Mouse (Mus musculus) liver, embryonic 11.5 days (tissue): ENCODE results near the gene Lrp11. TPM values are rescaled to one million over a fixed set of nuclear protein-coding genes. Genes with fewer than 3 reads are reported as not detected.

Source experiments
- ATAC-seq: fragments of 200-750 bp; cut with Nextera tagmentation; replicated peaks from 2 replicates; pipeline ENCODE4 v1.8.0; 2017; ENCODE audit warnings: moderate number of reproducible peaks, mild to moderate bottlenecking, moderate TSS enrichment, moderate library complexity; ENCODE audit not compliant: low FRiP score
- DNase-seq: peaks from one replicate; pipeline ENCODE4 v3.0.0-alpha.2; 2017; ENCODE audit warnings: low spot score
- H3K27ac ChIP-seq: fragments of 300-500 bp; sonication (generic); 2 replicates; pipeline ENCODE4 v1.5.1; 2014; ENCODE audit warnings: mild to moderate bottlenecking, low read depth, low read length, control low read depth
- H3K27me3 ChIP-seq: fragments of 300-500 bp; sonication (generic); replicated peaks from 2 replicates; pipeline ENCODE4 v1.6.1; 2014; ENCODE audit warnings: low read length, mixed read lengths; ENCODE audit not compliant: control insufficient read depth, insufficient read depth
- H3K36me3 ChIP-seq: fragments of 300-500 bp; sonication (generic); 2 replicates; pipeline ENCODE4 v1.6.1; 2014; ENCODE audit warnings: mild to moderate bottlenecking, low read length, moderate library complexity, mixed read lengths; ENCODE audit not compliant: control insufficient read depth, insufficient read depth
- H3K4me1 ChIP-seq: fragments of 300-500 bp; sonication (generic); replicated peaks from 2 replicates; pipeline ENCODE4 v1.6.1; 2014; ENCODE audit warnings: low read length, mixed read lengths; ENCODE audit not compliant: control insufficient read depth, insufficient read depth
- H3K4me2 ChIP-seq: fragments of 300-500 bp; sonication (generic); 2 replicates; pipeline ENCODE4 v1.6.1; 2014; ENCODE audit warnings: mild to moderate bottlenecking, control low read depth, moderate library complexity
- H3K4me3 ChIP-seq: fragments of 300-500 bp; sonication (generic); 2 replicates; pipeline ENCODE4 v1.5.1; 2014; ENCODE audit warnings: low read depth, low read length, control low read depth
- H3K9ac ChIP-seq: fragments of 300-500 bp; sonication (generic); 2 replicates; pipeline ENCODE4 v1.6.1; 2014; ENCODE audit warnings: low read depth, low read length, control low read depth
- H3K9me3 ChIP-seq: fragments of 300-500 bp; sonication (generic); 2 replicates; pipeline ENCODE4 v1.6.1; 2016; ENCODE audit warnings: low read length, inconsistent platforms, mixed read lengths; ENCODE audit not compliant: control insufficient read depth
- WGBS: fragments of 180-500 bp; shearing (Covaris S2); extraction: QIAGEN DNeasy Blood & Tissue Kit; methylation state at CpG from one replicate; pipeline ENCODE4 v1.1.7; 2014; 5-methylcytosine and 5-hydroxymethylcytosine counted together
- polyA plus RNA-seq: library from polyadenylated mRNA; unstranded; fragments of >200 nt; fragmentation: Nextera tagmentation; extraction: Ambion mirVana; gene quantifications from 2 replicates; pipeline ENCODE4 v1.2.1, GENCODE M21; 2014

Lrp11 gene
- polyA plus RNA-seq, 1 experiment from 2014 or later: 2.3 TPM

DNA sequence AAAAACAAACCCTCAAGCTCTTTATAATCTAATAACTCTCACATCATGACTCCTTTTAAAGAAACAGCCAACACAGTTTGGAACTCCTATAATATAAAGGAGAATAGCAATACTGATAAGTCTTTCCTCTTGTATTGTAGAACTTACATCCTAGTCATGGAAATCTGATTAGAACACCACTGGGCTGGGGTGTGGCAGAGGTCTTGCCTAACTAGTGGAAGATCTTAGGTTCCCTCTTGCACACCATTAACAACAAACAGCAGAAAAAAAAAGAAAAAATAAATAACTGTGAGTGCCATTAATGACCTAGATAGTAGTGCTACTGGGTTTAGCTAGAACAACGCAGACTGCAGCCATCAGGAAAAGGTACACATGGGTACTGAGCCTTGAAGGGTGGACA is 75.3 kb downstream of the Lrp11 start:
- no peak for DNase-seq
- peaks cover 26% of the 10 kb centered on the region for H3K4me1 ChIP-seq
- no peak for ATAC-seq
- no peak overlapping the region for H3K27ac ChIP-seq
- H3K4me2 ChIP-seq: no peak overlapping the region
- H3K36me3 ChIP-seq: peaks cover 4% of the 10 kb centered on the region; the same call in 1 of the 2 replicates
- no peaks in the 10 kb centered on the region for H3K27me3 ChIP-seq
- WGBS: 83% methylated on average over 1 of the region's 1 CpGs
- no peak overlapping the region for H3K9ac ChIP-seq
- no peak overlapping the region for H3K4me3 ChIP-seq
- H3K9me3 ChIP-seq: no peaks in the 10 kb centered on the region

DNA sequence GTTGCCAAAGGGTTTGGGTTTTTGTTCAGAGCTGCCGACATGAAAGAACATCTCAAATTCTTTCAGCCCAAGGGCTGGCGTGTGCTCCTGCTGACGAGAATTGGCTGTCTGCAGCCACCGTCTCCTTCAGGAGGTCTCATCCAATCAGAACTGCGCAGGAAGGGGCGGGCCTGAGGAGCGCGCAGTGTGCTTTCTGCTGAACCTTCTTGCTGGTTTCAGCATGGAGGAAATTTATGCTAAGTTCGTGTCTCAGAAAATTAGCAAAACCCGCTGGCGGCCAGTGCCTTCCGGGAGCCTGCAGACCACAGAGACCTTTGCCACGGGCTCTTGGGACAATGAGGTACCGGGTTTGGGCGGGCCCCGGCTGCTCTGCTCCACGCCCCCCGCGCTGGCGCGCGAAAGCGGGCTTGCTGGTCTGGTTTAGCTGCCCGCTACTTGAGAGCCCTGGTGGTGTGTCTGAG is 77.8 kb downstream of the Lrp11 start, which contains the start of gene Nup43:
Nup43 (plus strand) TSS at position 162 of the 461 bp plus-strand sequence.
- Histone ChIP-seq H3K27me3 (no peaks in the 10 kb centered on the region), H3K4me1 (peaks cover 24% of the 10 kb centered on the region), H3K4me3 (peak within 1 kb of the TSS; percentile 89), H3K4me2 (peak within 1 kb of the TSS; percentile 86), H3K9ac (peak within 1 kb of the TSS; percentile 82), H3K27ac (peak within 1 kb of the TSS; percentile 74), H3K36me3 (peaks cover 13% of the 10 kb centered on the region; the same call in 1 of the 2 replicates), H3K9me3 (no peaks in the 10 kb centered on the region)
- under 1% methylated on average over 24 of the region's 24 CpGs for WGBS
- peak; percentile 76 for ATAC-seq
- peak; percentile 85 for DNase-seq

- Histone ChIP-seq H3K36me3 (peaks cover 46% of the 10 kb centered on the region), H3K27ac (no peak overlapping the region), H3K4me3 (no peak overlapping the region), H3K4me1 (peaks cover under 1% of the 10 kb centered on the region; the same call in 1 of the 2 replicates), H3K9me3 (no peaks in the 10 kb centered on the region), H3K27me3 (no peaks in the 10 kb centered on the region), H3K9ac (no peak overlapping the region), H3K4me2 (no peak overlapping the region)
- DNase-seq (no peak), ATAC-seq (peak; percentile 72)
- WGBS: 42% methylated on average over 1 of the region's 1 CpGs
Measured at GRCm38 (mm10) chr10:7673673-7674072, 84.1 kb downstream of the Lrp11 start.

Other genes with a start within 250 kb of the Lrp11 start
- 2.1 and 3.0 TPM in 2 replicates for gene Ulbp1, start 116.2 kb upstream of the Lrp11 start, polyA plus RNA-seq
- gene Nup43, start 77.7 kb downstream of the Lrp11 start, polyA plus RNA-seq: 66.1 and 68.3 TPM in 2 replicates
- gene Pcmt1, start 91.3 kb downstream of the Lrp11 start, polyA plus RNA-seq: 137 and 143 TPM in 2 replicates
- 7.7 and 7.9 TPM in 2 replicates for gene Lats1, start 91.4 kb downstream of the Lrp11 start, polyA plus RNA-seq
- gene Katna1, start 136.2 kb downstream of the Lrp11 start, polyA plus RNA-seq: 63.6 and 68.0 TPM in 2 replicates
- gene Ginm1, start 203.0 kb downstream of the Lrp11 start, polyA plus RNA-seq: 41.5 and 48.0 TPM in 2 replicates
- 44.3 and 53.0 TPM in 2 replicates for gene Ppil4, start 203.1 kb downstream of the Lrp11 start, polyA plus RNA-seq
- gene Zc3h12d, start 242.7 kb downstream of the Lrp11 start, polyA plus RNA-seq: 0.05 and 0.16 TPM in 2 replicates